Mouse (Mus musculus): ENCODE measurements around the gene Shisal1. TPM values are rescaled to one million over a fixed set of nuclear protein-coding genes. Genes with fewer than 3 reads are reported as not detected.

Shisal1 gene
- total and polyA plus RNA-seq, 3 experiments = not detected

DNA sequence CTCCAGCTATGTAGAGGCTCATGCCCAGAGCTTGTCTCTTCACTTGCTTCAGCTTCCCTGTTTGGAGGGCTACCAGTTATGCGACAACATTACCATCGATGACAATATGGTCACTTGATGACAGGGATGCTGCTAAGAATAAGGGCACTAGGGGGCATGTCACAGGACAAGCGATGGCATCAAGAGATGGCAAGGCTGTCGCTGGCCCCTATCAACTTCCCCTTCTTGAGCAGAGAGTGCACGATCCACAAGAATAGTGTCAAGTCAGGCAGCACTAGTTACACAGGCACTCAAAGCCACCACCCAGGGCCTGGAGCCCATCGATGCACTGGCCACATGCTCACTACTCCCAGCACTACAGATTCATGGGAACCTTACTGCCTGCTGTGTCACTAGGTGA lies 8.4 kb upstream of the Shisal1 start:
- no peaks in the 10 kb centered on the region for H3K9me3 ChIP-seq (replicated peaks; ENCODE audit: low read length)
- no peaks in the 10 kb centered on the region for H3K79me2 ChIP-seq (replicated peaks; ENCODE audit: control insufficient read depth, extremely low read depth, insufficient read depth, poor library complexity, severe bottlenecking)
- no peak overlapping the region for H3K9ac ChIP-seq (ENCODE audit: insufficient read depth, low read depth)
- no peak overlapping the region for H3K4me3 ChIP-seq (replicated peaks in 1 of 3; ENCODE audit: low read depth in 2 of 3, low read length in 2 of 3, poor library complexity in 1 of 3)
- no peak for DNase-seq (ENCODE audit: extremely low read depth)
- TF ChIP-seq TBP (conservative IDR thresholded peaks at IDR 0.05; ENCODE audit: low read depth, low read length) (no peak), JUND (conservative IDR thresholded peaks at IDR 0.05; ENCODE audit: low read depth, low read length) (no peak), SMC3 (IDR thresholded peaks at IDR 0.05; ENCODE audit: low read depth, low read length) (no peak), MEF2A (IDR thresholded peaks at IDR 0.05; ENCODE audit: borderline replicate concordance, low read depth, low read length) (no peak), CHD1 (IDR thresholded peaks at IDR 0.05; ENCODE audit: low read depth, low read length) (no peak), CHD2 (IDR thresholded peaks at IDR 0.05; ENCODE audit: low read length) (no peak), ZMIZ1 (IDR thresholded peaks at IDR 0.05; ENCODE audit: low read depth, low read length) (no peak), MAZ (IDR thresholded peaks at IDR 0.05; ENCODE audit: low read depth, low read length) (no peak), POLR2A (IDR thresholded peaks at IDR 0.05; ENCODE audit: low read depth, low read length) (no peak), MYC (IDR thresholded peaks at IDR 0.05; ENCODE audit: low read depth, low read length) (no peak), MAFK (IDR thresholded peaks at IDR 0.05; ENCODE audit: insufficient replicate concordance, low read length) (no peak), HCFC1 (IDR thresholded peaks at IDR 0.05; ENCODE audit: low read depth, low read length) (no peak), PAX5 (IDR thresholded peaks at IDR 0.05; ENCODE audit: low read length) (no peak), IRF4 (IDR thresholded peaks at IDR 0.05; ENCODE audit: low read depth, low read length) (no peak), EP300 (IDR thresholded peaks at IDR 0.05; ENCODE audit: low read length) (no peak), MAX (IDR thresholded peaks at IDR 0.05; ENCODE audit: low read length) (no peak), MXI1 (IDR thresholded peaks at IDR 0.05; ENCODE audit: low read depth, low read length) (no peak), RAD21 (IDR thresholded peaks at IDR 0.05; ENCODE audit: low read depth, low read length) (no peak), USF2 (conservative IDR thresholded peaks at IDR 0.05; ENCODE audit: low read depth, low read length) (no peak)
- no peak overlapping the region for H3K27ac ChIP-seq (ENCODE audit: insufficient read depth, low read depth)
- no peak overlapping the region for H3K4me2 ChIP-seq (ENCODE audit: insufficient read depth, low read depth, poor library complexity, severe bottlenecking)
- dilution Hi-C loops (cut with MboI; ENCODE audit: extremely low pct_ligation_motif_present, extremely low pct_unique_long_range_greater_than_20kb, low sequenced_read_pairs) = no loop called here
- in situ Hi-C loops (cut with MboI; ENCODE audit: low pct_ligation_motif_present, low pct_unique_long_range_greater_than_20kb, low sequenced_read_pairs) = no loop called here
- peaks cover 7 to 10% of the 10 kb centered on the region in 2 experiments for H3K4me1 ChIP-seq (ENCODE audit: control insufficient read depth in 1 of 2, insufficient read depth in 2 of 2)
- peaks cover 85% of the 10 kb centered on the region for H3K27me3 ChIP-seq (replicated peaks)
- no peaks in the 10 kb centered on the region for H3K36me3 ChIP-seq (replicated peaks in 1 of 2; ENCODE audit: control insufficient read depth in 1 of 2, insufficient read depth in 1 of 2, low read length in 1 of 2)

DNA sequence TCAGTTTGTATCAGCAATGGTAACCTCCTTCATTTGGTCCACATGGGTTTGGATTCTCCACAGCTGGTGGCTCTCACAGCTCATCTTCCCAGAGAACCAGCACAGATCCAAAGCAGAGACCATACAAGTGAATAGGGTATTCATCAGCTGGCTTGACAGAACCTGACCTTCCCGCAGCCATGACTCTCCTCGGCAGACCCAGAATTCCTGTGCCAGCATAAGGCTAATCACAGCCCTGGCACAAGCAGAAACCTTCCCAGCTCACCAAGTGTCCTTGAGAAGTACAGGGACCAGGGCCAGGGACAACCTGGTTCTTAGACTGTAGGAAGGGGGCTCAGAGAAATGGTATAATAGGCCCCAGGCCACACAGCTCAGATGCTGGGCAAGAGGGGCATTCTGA lies 6.2 kb upstream of the Shisal1 start:
- Histone ChIP-seq H3K79me2 (replicated peaks; ENCODE audit: control insufficient read depth, extremely low read depth, insufficient read depth, poor library complexity, severe bottlenecking) (no peaks in the 10 kb centered on the region), H3K9me3 (replicated peaks; ENCODE audit: low read length) (no peaks in the 10 kb centered on the region), H3K27ac (ENCODE audit: insufficient read depth, low read depth) (no peak overlapping the region), H3K4me2 (ENCODE audit: insufficient read depth, low read depth, poor library complexity, severe bottlenecking) (no peak overlapping the region), H3K36me3 (replicated peaks in 1 of 2; ENCODE audit: control insufficient read depth in 1 of 2, insufficient read depth in 1 of 2, low read length in 1 of 2) (no peaks in the 10 kb centered on the region), H3K4me1 (ENCODE audit: control insufficient read depth in 1 of 2, insufficient read depth in 2 of 2) (peaks cover 8 to 15% of the 10 kb centered on the region in 2 experiments), H3K27me3 (replicated peaks) (peaks cover 92% of the 10 kb centered on the region), H3K9ac (ENCODE audit: insufficient read depth, low read depth) (no peak overlapping the region), H3K4me3 (replicated peaks in 1 of 3; ENCODE audit: low read depth in 2 of 3, low read length in 2 of 3, poor library complexity in 1 of 3) (no peak overlapping the region)
- dilution Hi-C loops (cut with MboI; ENCODE audit: extremely low pct_ligation_motif_present, extremely low pct_unique_long_range_greater_than_20kb, low sequenced_read_pairs) (no loop called here), in situ Hi-C loops (cut with MboI; ENCODE audit: low pct_ligation_motif_present, low pct_unique_long_range_greater_than_20kb, low sequenced_read_pairs) (no loop called here)
- no peak for DNase-seq (ENCODE audit: extremely low read depth)
- no peak for TF ChIP-seq MXI1 (IDR thresholded peaks at IDR 0.05; ENCODE audit: low read depth, low read length)
